Mouse (Mus musculus): ENCODE results near the gene Cpb2. TPM values are rescaled to one million over a fixed set of nuclear protein-coding genes. Genes with fewer than 3 reads are reported as not detected.

The Cpb2 gene
- polyA plus RNA-seq, 1 experiment: not detected

GRCm38 (mm10) chr14:75328062-75328461 is 86.0 kb downstream of the Cpb2 start:
- WGBS: 72% methylated on average over 8 of the region's 8 CpGs
- Histone ChIP-seq H3K4me3 (ENCODE audit: control insufficient read depth, insufficient read depth, low read length) (no peak overlapping the region), H3K4me1 (replicated peaks; ENCODE audit: control insufficient read depth, insufficient read depth, low read length) (no peaks in the 10 kb centered on the region), H3K27ac (ENCODE audit: control insufficient read depth, insufficient read depth, low read length) (no peak overlapping the region), H3K27me3 (ENCODE audit: control insufficient read depth, insufficient read depth, low read length) (no peaks in the 10 kb centered on the region), H3K36me3 (ENCODE audit: control insufficient read depth, insufficient read depth, low read length) (peaks cover 50% of the 10 kb centered on the region)
- no peak for DNase-seq
- TF ChIP-seq CTCF (IDR thresholded peaks at IDR 0.05; ENCODE audit: borderline replicate concordance, control insufficient read depth, extremely low read depth, insufficient read depth, low read length, poor library complexity) (no peak), POLR2A (IDR thresholded peaks at IDR 0.05; ENCODE audit: control insufficient read depth, extremely low read depth, insufficient read depth, low read length, poor library complexity) (no peak)

DNA sequence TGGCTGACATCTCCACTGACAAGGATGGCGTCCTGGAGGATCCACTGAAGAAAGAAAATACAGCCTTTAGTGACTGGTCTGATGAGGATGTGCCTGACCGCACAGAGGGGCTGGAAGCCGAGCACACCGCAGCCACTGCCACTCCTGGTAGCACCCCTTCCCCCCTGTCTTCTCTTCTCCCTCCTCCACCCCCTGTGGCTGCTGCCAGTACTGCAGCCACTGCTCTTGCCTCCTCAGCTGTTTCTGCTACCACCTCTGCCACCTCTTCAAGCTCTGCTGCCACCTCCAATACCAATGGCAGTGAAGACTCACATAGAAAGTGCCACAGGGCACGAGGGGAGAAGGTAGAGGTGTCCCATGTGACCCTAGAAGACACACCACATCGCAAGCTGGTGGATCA is 88.5 kb downstream of the Cpb2 start:
- H3K27ac ChIP-seq (ENCODE audit: control insufficient read depth, insufficient read depth, low read length): no peak overlapping the region
- WGBS: 95% methylated on average over 6 of the region's 6 CpGs
- peaks cover 38% of the 10 kb centered on the region for H3K36me3 ChIP-seq (ENCODE audit: control insufficient read depth, insufficient read depth, low read length)
- H3K27me3 ChIP-seq (ENCODE audit: control insufficient read depth, insufficient read depth, low read length): no peaks in the 10 kb centered on the region
- no peak overlapping the region for H3K4me3 ChIP-seq (ENCODE audit: control insufficient read depth, insufficient read depth, low read length)
- TF ChIP-seq POLR2A (IDR thresholded peaks at IDR 0.05; ENCODE audit: control insufficient read depth, extremely low read depth, insufficient read depth, low read length, poor library complexity) (no peak), CTCF (IDR thresholded peaks at IDR 0.05; ENCODE audit: borderline replicate concordance, control insufficient read depth, extremely low read depth, insufficient read depth, low read length, poor library complexity) (peak; percentile 67; the same call in 1 of the 2 replicates)
- H3K4me1 ChIP-seq (replicated peaks; ENCODE audit: control insufficient read depth, insufficient read depth, low read length): no peaks in the 10 kb centered on the region
- DNase-seq: peak; percentile 24

Other genes starting within 250 kb of the Cpb2 start
- 2.7 and 2.9 TPM in 2 replicates for gene Rubcnl, start 226.3 kb upstream of the Cpb2 start, polyA plus RNA-seq (2012; rRNA removed)
- gene Lrrc63, start 111.4 kb upstream of the Cpb2 start, polyA plus RNA-seq (2012; rRNA removed): 0.04 TPM in 1 of 2 replicates, not detected in the other
- 62.8 and 71.2 TPM in 2 replicates for gene Lcp1, start 111.2 kb upstream of the Cpb2 start, polyA plus RNA-seq (2012; rRNA removed)
- 12.5 and 12.8 TPM in 2 replicates for gene Zc3h13, start 42.1 kb downstream of the Cpb2 start, polyA plus RNA-seq (2012; rRNA removed)
- gene Siah3, start 213.7 kb downstream of the Cpb2 start, polyA plus RNA-seq (2012; rRNA removed): 0.05 and 0.11 TPM in 2 replicates

All from thymus, adult 2 months (tissue).